Comparison of ENCODE assay signal across 21 mouse cellular contexts in genomic region chr1:72219116-72219515, GRCm38 (mm10). TPM values are rescaled to one million over a fixed set of nuclear protein-coding genes. Genes with fewer than 3 reads are reported as not detected.
DNase-seq lines count a peak whose midpoint lies in the region; ATAC-seq and TF ChIP-seq lines count a peak whose summit lies in the region.
"Had no signal": no experiment of that assay in that cellular context is flagged by ENCODE, and none has a peak within 500 bp of the region (broad histone marks: within the 10 kb centered on the region; RNA-seq: fewer than 3 reads in every experiment).

No protein-coding gene starts in this region.

- 55% methylated on average over 2 of the region's 2 CpGs for WGBS in liver, embryonic 12.5 days (ENCODE audit: insufficient replicate concordance)
- 54% methylated on average over 2 of the region's 2 CpGs for WGBS in liver, embryonic 11.5 days
- WGBS in liver, embryonic 13.5 days (ENCODE audit: insufficient replicate concordance), result 52% methylated on average over 2 of the region's 2 CpGs
- WGBS in liver, embryonic 16.5 days (ENCODE audit: insufficient replicate concordance), result 55% methylated on average over 2 of the region's 2 CpGs
- WGBS in stomach, postnatal 0 days, result 21% methylated on average over 2 of the region's 2 CpGs

- no peaks in the 10 kb centered on the region for H3K36me3 ChIP-seq in liver, embryonic 12.5 days
- H3K36me3 ChIP-seq in liver, embryonic 11.5 days (ENCODE audit: control insufficient read depth, insufficient read depth, low read length), result no peaks in the 10 kb centered on the region
- H3K36me3 ChIP-seq in liver, embryonic 13.5 days, result no peaks in the 10 kb centered on the region
- no peaks in the 10 kb centered on the region for H3K36me3 ChIP-seq in liver, embryonic 16.5 days (ENCODE audit: control insufficient read depth, insufficient read depth)
- H3K36me3 ChIP-seq in stomach, postnatal 0 days (ENCODE audit: control insufficient read depth, insufficient read depth, low read length), result no peaks in the 10 kb centered on the region
- H3K36me3 ChIP-seq: embryonic facial prominence, embryonic 12.5 days; forebrain, embryonic 15.5 days; heart, embryonic 15.5 days had no signal

- H3K9me3 ChIP-seq in liver, embryonic 12.5 days (replicated peaks), result no peaks in the 10 kb centered on the region
- H3K9me3 ChIP-seq in liver, embryonic 11.5 days (ENCODE audit: control insufficient read depth, low read length), result no peaks in the 10 kb centered on the region
- no peaks in the 10 kb centered on the region for H3K9me3 ChIP-seq in liver, embryonic 13.5 days (replicated peaks)
- no peaks in the 10 kb centered on the region for H3K9me3 ChIP-seq in liver, embryonic 16.5 days (replicated peaks; ENCODE audit: control insufficient read depth, low read length)
- H3K9me3 ChIP-seq in stomach, postnatal 0 days (ENCODE audit: control insufficient read depth, low read length), result no peaks in the 10 kb centered on the region
- H3K9me3 ChIP-seq: embryonic facial prominence, embryonic 12.5 days; forebrain, embryonic 15.5 days; heart, embryonic 15.5 days had no signal

- no peak for DNase-seq in liver, embryonic 11.5 days (ENCODE audit: low spot score)
- no peak for DNase-seq in liver, embryonic 13.5 days
- peak; percentile 31 for DNase-seq in stomach, postnatal 0 days (ENCODE audit: low spot score)
- DNase-seq in left cerebral cortex, adult 18-20 months (ENCODE audit: low spot score in 2 of 2), result no peak
- DNase-seq in embryo, embryonic 10.5 days (ENCODE audit: low spot score), result no peak
- DNase-seq: adrenal gland, postnatal 25 days; cerebellum, adult 2 months; cerebellum, postnatal 14 days; gastrocnemius, postnatal 10 days; heart, adult 2 months; heart, postnatal 14 days had no signal

- H3K4me2 ChIP-seq in liver, embryonic 12.5 days, result no peak overlapping the region
- no peak overlapping the region for H3K4me2 ChIP-seq in liver, embryonic 11.5 days
- H3K4me2 ChIP-seq in liver, embryonic 13.5 days, result no peak overlapping the region
- no peak overlapping the region for H3K4me2 ChIP-seq in liver, embryonic 16.5 days (ENCODE audit: low read depth, low read length)
- H3K4me2 ChIP-seq in stomach, postnatal 0 days (replicated peaks; ENCODE audit: low read depth), result no peak overlapping the region
- H3K4me2 ChIP-seq: embryonic facial prominence, embryonic 12.5 days; forebrain, embryonic 15.5 days; heart, embryonic 11.5 days; heart, embryonic 15.5 days; hindbrain, embryonic 14.5 days had no signal

- H3K4me1 ChIP-seq in liver, embryonic 12.5 days, result no peaks in the 10 kb centered on the region
- no peaks in the 10 kb centered on the region for H3K4me1 ChIP-seq in liver, embryonic 11.5 days (replicated peaks; ENCODE audit: control insufficient read depth, insufficient read depth, low read length)
- no peaks in the 10 kb centered on the region; the same call in 1 of the 2 replicates for H3K4me1 ChIP-seq in liver, embryonic 13.5 days (replicated peaks)
- H3K4me1 ChIP-seq in liver, embryonic 16.5 days (ENCODE audit: control insufficient read depth, low read depth, low read length), result no peaks in the 10 kb centered on the region
- no peaks in the 10 kb centered on the region for H3K4me1 ChIP-seq in stomach, postnatal 0 days (replicated peaks; ENCODE audit: control insufficient read depth, insufficient read depth)
- H3K4me1 ChIP-seq: embryonic facial prominence, embryonic 12.5 days; forebrain, embryonic 15.5 days had no signal

- H3K27me3 ChIP-seq in liver, embryonic 12.5 days (replicated peaks), result peaks cover 43% of the 10 kb centered on the region
- peaks cover 13% of the 10 kb centered on the region for H3K27me3 ChIP-seq in liver, embryonic 11.5 days (replicated peaks; ENCODE audit: control insufficient read depth, insufficient read depth, low read length)
- peaks cover 35% of the 10 kb centered on the region for H3K27me3 ChIP-seq in liver, embryonic 13.5 days
- H3K27me3 ChIP-seq in liver, embryonic 16.5 days (ENCODE audit: control insufficient read depth, insufficient read depth, low read depth, low read length), result peaks cover 5% of the 10 kb centered on the region
- no peaks in the 10 kb centered on the region for H3K27me3 ChIP-seq in stomach, postnatal 0 days (ENCODE audit: control insufficient read depth, insufficient read depth, low read length)

- H3K27ac ChIP-seq in liver, embryonic 12.5 days, result no peak overlapping the region
- H3K27ac ChIP-seq in liver, embryonic 11.5 days (ENCODE audit: low read depth, low read length), result no peak overlapping the region
- H3K27ac ChIP-seq in liver, embryonic 13.5 days, result no peak overlapping the region
- no peak overlapping the region for H3K27ac ChIP-seq in liver, embryonic 16.5 days (ENCODE audit: low read length)
- H3K27ac ChIP-seq in stomach, postnatal 0 days (replicated peaks), result no peak overlapping the region
- H3K27ac ChIP-seq: embryonic facial prominence, embryonic 12.5 days; forebrain, embryonic 15.5 days; heart, adult 2 months; heart, embryonic 15.5 days; hindbrain, embryonic 14.5 days had no signal

- H3K9ac ChIP-seq in liver, embryonic 12.5 days, result no peak overlapping the region
- H3K9ac ChIP-seq in liver, embryonic 11.5 days (ENCODE audit: low read depth, low read length), result no peak overlapping the region
- H3K9ac ChIP-seq in liver, embryonic 13.5 days, result no peak overlapping the region
- no peak overlapping the region for H3K9ac ChIP-seq in liver, embryonic 16.5 days (ENCODE audit: low read depth, low read length)
- no peak overlapping the region for H3K9ac ChIP-seq in stomach, postnatal 0 days (ENCODE audit: low read length)
- H3K9ac ChIP-seq: embryonic facial prominence, embryonic 12.5 days; forebrain, embryonic 15.5 days; heart, embryonic 15.5 days; hindbrain, embryonic 14.5 days had no signal

- H3K4me3 ChIP-seq in liver, embryonic 12.5 days, result no peak overlapping the region
- H3K4me3 ChIP-seq in liver, embryonic 11.5 days (ENCODE audit: low read depth, low read length), result no peak overlapping the region
- H3K4me3 ChIP-seq in liver, embryonic 13.5 days (replicated peaks), result no peak overlapping the region
- no peak overlapping the region for H3K4me3 ChIP-seq in liver, embryonic 16.5 days (ENCODE audit: low read depth, low read length)
- no peak overlapping the region for H3K4me3 ChIP-seq in stomach, postnatal 0 days (ENCODE audit: low read depth, low read length)
- H3K4me3 ChIP-seq: embryonic facial prominence, embryonic 12.5 days; forebrain, embryonic 15.5 days; heart, adult 2 months; heart, embryonic 15.5 days had no signal

- no peak for TF ChIP-seq EP300 in stomach, postnatal 0 days (optimal IDR thresholded peaks at IDR 0.05)

- TF ChIP-seq CTCF in stomach, postnatal 0 days (IDR thresholded peaks at IDR 0.05; ENCODE audit: low read depth), result no peak

- 0 out of 2 replicates have a peak, but pooled peaks have one; percentile 19 for ATAC-seq in liver, embryonic 12.5 days
- no peak for ATAC-seq in liver, embryonic 11.5 days (replicated peaks; ENCODE audit: low FRiP score)
- ATAC-seq in liver, embryonic 13.5 days (ENCODE audit: low read depth), result peak; percentile 32; the same call in 1 of the 2 replicates
- ATAC-seq in liver, embryonic 16.5 days (ENCODE audit: low read depth), result peak; percentile 69
- ATAC-seq in stomach, postnatal 0 days (ENCODE audit: low FRiP score, low TSS enrichment), result peak; percentile 62; the same call in 1 of the 2 replicates
- no peak for ATAC-seq in inflammation-experienced regulatory T-cells, adult 6 months
- ATAC-seq: forebrain, embryonic 15.5 days had no signal

RNA-seq across cellular contexts. Expression of gene Mreg, which starts 7.0 kb away (rescaled TPM):
- polyA plus RNA-seq in liver, embryonic 12.5 days (2016; fragmentation: Nextera tagmentation; extraction: Ambion mirVana), result 5.2 and 5.8 TPM in 2 replicates
- polyA plus RNA-seq in liver, embryonic 11.5 days (2014; fragmentation: Nextera tagmentation; extraction: Ambion mirVana), result 6.8 and 7.1 TPM in 2 replicates
- 5.1 and 7.8 TPM in 2 replicates for polyA plus RNA-seq in liver, embryonic 13.5 days (2015; fragmentation: Nextera tagmentation; extraction: Ambion mirVana)
- polyA plus RNA-seq in liver, embryonic 16.5 days (2015; fragmentation: Nextera tagmentation; extraction: Ambion mirVana), result 8.0 and 8.1 TPM in 2 replicates
- 34.6 and 37.7 TPM in 2 replicates for polyA plus RNA-seq in stomach, postnatal 0 days (2015; fragmentation: Nextera tagmentation; extraction: Ambion mirVana)
- total RNA-seq in left cerebral cortex, adult 18-20 months (2021), result 1 to 10 TPM; 5.2 to 6.1 TPM
- polyA plus RNA-seq in inflammation-experienced regulatory T-cells, adult 6 months (2017; shearing (Covaris generic)), result under 1 TPM in 1 of 3 experiments, not detected in 2; 0.47 TPM
- total RNA-seq: hematopoietic stem cell, adult 5-6 weeks; MEL had no signal

Comparison
In these comparisons a context has a peak if more than half of its experiments do, and no peak if none do; other contexts are left out.
1. ATAC-seq: peak in liver, embryonic 12.5 days (single experiment), liver, embryonic 13.5 days (single experiment), liver, embryonic 16.5 days (single experiment) and stomach, postnatal 0 days (single experiment); none in liver, embryonic 11.5 days (single experiment) and inflammation-experienced regulatory T-cells, adult 6 months (single experiment).